Mouse (Mus musculus) stomach, postnatal 0 days (tissue): ENCODE results near the gene Trim2. TPM values are rescaled to one million over a fixed set of nuclear protein-coding genes. Genes with fewer than 3 reads are reported as not detected.

ENCODE experiments used
- ATAC-seq: fragments of 200-750 bp; cut with Nextera tagmentation; 2 replicates; pipeline ENCODE4 v1.8.0; 2017; ENCODE audit not compliant: low FRiP score, low TSS enrichment
- DNase-seq: peaks from one replicate; pipeline ENCODE4 v3.0.0-alpha.2; 2016; ENCODE audit warnings: low spot score
- H3K27ac ChIP-seq: fragments of 300-500 bp; sonication (generic); replicated peaks from 2 replicates; pipeline ENCODE4 v1.5.1; 2014; ENCODE audit warnings: mild to moderate bottlenecking, control low read depth
- H3K27me3 ChIP-seq: fragments of 300-500 bp; sonication (generic); 2 replicates; pipeline ENCODE4 v1.6.1; 2014; ENCODE audit warnings: low read length; ENCODE audit not compliant: control insufficient read depth, insufficient read depth
- H3K36me3 ChIP-seq: fragments of 300-500 bp; sonication (generic); 2 replicates; pipeline ENCODE4 v1.6.1; 2014; ENCODE audit warnings: low read length, mixed read lengths; ENCODE audit not compliant: control insufficient read depth, insufficient read depth
- H3K4me1 ChIP-seq: fragments of 300-500 bp; sonication (generic); replicated peaks from 2 replicates; pipeline ENCODE4 v1.6.1; 2014; ENCODE audit warnings: antibody characterized with exemption; ENCODE audit not compliant: control insufficient read depth, insufficient read depth
- H3K4me2 ChIP-seq: fragments of 300-500 bp; sonication (generic); replicated peaks from 2 replicates; pipeline ENCODE4 v1.6.1; 2014; ENCODE audit warnings: low read depth, mild to moderate bottlenecking, control low read depth, moderate library complexity
- H3K4me3 ChIP-seq: fragments of 300-500 bp; sonication (generic); 2 replicates; pipeline ENCODE4 v1.5.1; 2014; ENCODE audit warnings: low read depth, low read length, control low read depth
- H3K9ac ChIP-seq: fragments of 300-500 bp; sonication (generic); 2 replicates; pipeline ENCODE4 v1.6.1; 2014; ENCODE audit warnings: mild to moderate bottlenecking, low read length, control low read depth, mixed read lengths
- H3K9me3 ChIP-seq: fragments of 300-500 bp; sonication (generic); 2 replicates; pipeline ENCODE4 v1.6.1; 2016; ENCODE audit warnings: low read length; ENCODE audit not compliant: control insufficient read depth
- CTCF ChIP-seq: IDR thresholded peaks from 2 replicates; pipeline ENCODE4 v1.5.1; 2016; ENCODE audit warnings: antibody characterized with exemption, low read depth, mild to moderate bottlenecking, moderate library complexity
- EP300 ChIP-seq: optimal IDR thresholded peaks from 2 replicates; pipeline ENCODE3; 2016; ENCODE audit warnings: antibody characterized with exemption
- WGBS: fragments of 180-500 bp; shearing (Covaris S2); extraction: QIAGEN DNeasy Blood & Tissue Kit; methylation state at CpG from one replicate; pipeline ENCODE4 v1.1.7; 2014; 5-methylcytosine and 5-hydroxymethylcytosine counted together
- polyA plus RNA-seq: library from polyadenylated mRNA; unstranded; fragments of >200 nt; fragmentation: Nextera tagmentation; extraction: Ambion mirVana; gene quantifications from 2 replicates; pipeline ENCODE4 v1.2.1, GENCODE M21; 2015

Trim2 gene
- polyA plus RNA-seq, 1 experiment from 2014 or later, result 30.7 TPM

GRCm38 (mm10) chr3:84312326-84312725 lies 5.6 kb upstream of the Trim2 start:
- no peak overlapping the region for H3K9ac ChIP-seq
- ATAC-seq (no peak), DNase-seq (no peak)
- no peak overlapping the region for H3K4me2 ChIP-seq
- H3K27me3 ChIP-seq, result no peaks in the 10 kb centered on the region
- H3K36me3 ChIP-seq, result no peaks in the 10 kb centered on the region
- WGBS, result 60% methylated on average over 5 of the region's 5 CpGs
- TF ChIP-seq CTCF (no peak), EP300 (no peak)
- no peak overlapping the region for H3K27ac ChIP-seq
- H3K9me3 ChIP-seq, result no peaks in the 10 kb centered on the region
- H3K4me1 ChIP-seq, result no peaks in the 10 kb centered on the region
- no peak overlapping the region for H3K4me3 ChIP-seq

- H3K4me3 ChIP-seq, result no peak overlapping the region
- DNase-seq, result no peak
- 60% methylated on average over 5 of the region's 5 CpGs for WGBS
- TF ChIP-seq EP300, result no peak
- no peak overlapping the region for H3K9ac ChIP-seq
- H3K4me1 ChIP-seq, result peaks cover 3% of the 10 kb centered on the region; the same call in 1 of the 2 replicates
- H3K36me3 ChIP-seq, result no peaks in the 10 kb centered on the region
- no peaks in the 10 kb centered on the region for H3K27me3 ChIP-seq
- H3K27ac ChIP-seq, result no peak overlapping the region
- no peaks in the 10 kb centered on the region for H3K9me3 ChIP-seq
- no peak overlapping the region for H3K4me2 ChIP-seq
- no peak for ATAC-seq
These were observed 839 bp upstream of the Trim2 start for GRCm38 (mm10) chr3:84307516-84307915.

GRCm38 (mm10) chr3:84305722-84306510 lies 761 bp downstream of the Trim2 start:
- no peak for ATAC-seq
- 49% methylated on average over 15 of the region's 15 CpGs for WGBS
- H3K4me3 ChIP-seq, result no peak overlapping the region; the same call in 1 of the 2 replicates
- no peak overlapping the region for H3K9ac ChIP-seq
- DNase-seq, result no peak
- no peak overlapping the region for H3K4me2 ChIP-seq
- TF ChIP-seq CTCF, result no peak
- TF ChIP-seq EP300, result no peak
- no peak overlapping the region for H3K27ac ChIP-seq
- H3K27me3 ChIP-seq, result no peaks in the 10 kb centered on the region
- no peaks in the 10 kb centered on the region for H3K36me3 ChIP-seq
- peaks cover 3% of the 10 kb centered on the region; the same call in 1 of the 2 replicates for H3K4me1 ChIP-seq
- no peaks in the 10 kb centered on the region for H3K9me3 ChIP-seq

- peak overlapping the region; percentile 69 for H3K4me2 ChIP-seq
- peaks cover 3% of the 10 kb centered on the region; the same call in 1 of the 2 replicates for H3K4me1 ChIP-seq
- no peaks in the 10 kb centered on the region for H3K9me3 ChIP-seq
- H3K27me3 ChIP-seq, result no peaks in the 10 kb centered on the region
- TF ChIP-seq CTCF (no peak), EP300 (no peak)
- 3% methylated on average over 28 of the region's 28 CpGs for WGBS
- DNase-seq, result peak; percentile 61
- H3K36me3 ChIP-seq, result no peaks in the 10 kb centered on the region
- H3K4me3 ChIP-seq, result peak overlapping the region; percentile 39
- ATAC-seq, result peak; percentile 69; the same call in 1 of the 2 replicates
- peak overlapping the region; percentile 43; the same call in 1 of the 2 replicates for H3K9ac ChIP-seq
- no peak overlapping the region for H3K27ac ChIP-seq
These were observed 1.5 kb downstream of the Trim2 start for GRCm38 (mm10) chr3:84305010-84305692.

- Histone ChIP-seq H3K4me2 (peak overlapping the region; percentile 69), H3K4me1 (peaks cover 3% of the 10 kb centered on the region; the same call in 1 of the 2 replicates), H3K4me3 (peak overlapping the region; percentile 39), H3K27ac (no peak overlapping the region), H3K36me3 (no peaks in the 10 kb centered on the region), H3K9me3 (no peaks in the 10 kb centered on the region), H3K9ac (peak overlapping the region; percentile 43), H3K27me3 (no peaks in the 10 kb centered on the region)
- ATAC-seq, result peak; percentile 59
- WGBS, result 3% methylated on average over 32 of the region's 32 CpGs
- TF ChIP-seq EP300, result no peak
- peak; percentile 64 for TF ChIP-seq CTCF
- DNase-seq, result peak; percentile 66
These were observed 2.2 kb downstream of the Trim2 start for GRCm38 (mm10) chr3:84304339-84305009.
